Mouse (Mus musculus) lung, postnatal 0 days (tissue): ENCODE measurements around the gene Zdhhc6. TPM values are rescaled to one million over a fixed set of nuclear protein-coding genes. Genes with fewer than 3 reads are reported as not detected.

ENCODE experiments used
- ATAC-seq: fragments of 200-750 bp; cut with Nextera tagmentation; 2 replicates; pipeline ENCODE4 v1.8.0; 2017; ENCODE audit warnings: moderate library complexity
- DNase-seq: peaks from one replicate; pipeline ENCODE4 v3.0.0-alpha.2; 2016; ENCODE audit warnings: low spot score
- H3K27ac ChIP-seq: fragments of 300-500 bp; sonication (generic); 2 replicates; pipeline ENCODE4 v1.5.1; 2014; ENCODE audit warnings: antibody characterized with exemption, mild to moderate bottlenecking, low read length, mixed read lengths
- H3K27me3 ChIP-seq: fragments of 300-500 bp; sonication (generic); replicated peaks from 2 replicates; pipeline ENCODE4 v1.6.1; 2014; ENCODE audit warnings: low read length, mixed read lengths; ENCODE audit not compliant: insufficient read depth
- H3K36me3 ChIP-seq: fragments of 300-500 bp; sonication (generic); 2 replicates; pipeline ENCODE4 v1.6.1; 2014; ENCODE audit warnings: low read length, mixed read lengths; ENCODE audit not compliant: insufficient read depth
- H3K4me1 ChIP-seq: fragments of 300-500 bp; sonication (generic); 2 replicates; pipeline ENCODE4 v1.6.1; 2014; ENCODE audit warnings: antibody characterized with exemption, low read depth, low read length, mixed read lengths; ENCODE audit not compliant: insufficient read depth
- H3K4me2 ChIP-seq: fragments of 300-500 bp; sonication (generic); replicated peaks from 2 replicates; pipeline ENCODE4 v1.6.1; 2014; ENCODE audit warnings: low read depth, mild to moderate bottlenecking, low read length, moderate library complexity, mixed read lengths
- H3K4me3 ChIP-seq: fragments of 300-500 bp; sonication (generic); 2 replicates; pipeline ENCODE4 v1.5.1; 2014; ENCODE audit warnings: low read depth, low read length
- H3K9ac ChIP-seq: fragments of 300-500 bp; sonication (generic); replicated peaks from 2 replicates; pipeline ENCODE4 v1.6.1; 2014; ENCODE audit warnings: low read depth, mild to moderate bottlenecking
- H3K9me3 ChIP-seq: fragments of 300-500 bp; sonication (generic); 2 replicates; pipeline ENCODE4 v1.6.1; 2016; ENCODE audit warnings: low read length, mixed read lengths
- CTCF ChIP-seq: IDR thresholded peaks from 2 replicates; pipeline ENCODE4 v1.5.1; 2016; ENCODE audit warnings: antibody characterized with exemption, mild to moderate bottlenecking
- EP300 ChIP-seq: IDR thresholded peaks from 2 replicates; pipeline ENCODE4 v1.6.1; 2016; ENCODE audit warnings: antibody characterized with exemption, mild to moderate bottlenecking, control low read depth
- WGBS: fragments of 180-500 bp; shearing (Covaris S2); extraction: QIAGEN DNeasy Blood & Tissue Kit; methylation state at CpG from one replicate; pipeline ENCODE4 v1.1.7; 2014; 5-methylcytosine and 5-hydroxymethylcytosine counted together
- polyA plus RNA-seq: library from polyadenylated mRNA; unstranded; fragments of >200 nt; fragmentation: Nextera tagmentation; extraction: Ambion mirVana; gene quantifications from 2 replicates; pipeline ENCODE4 v1.2.1, GENCODE M21; 2015

Zdhhc6 gene
- polyA plus RNA-seq, result 69.3 and 73.2 TPM in 2 replicates

DNA sequence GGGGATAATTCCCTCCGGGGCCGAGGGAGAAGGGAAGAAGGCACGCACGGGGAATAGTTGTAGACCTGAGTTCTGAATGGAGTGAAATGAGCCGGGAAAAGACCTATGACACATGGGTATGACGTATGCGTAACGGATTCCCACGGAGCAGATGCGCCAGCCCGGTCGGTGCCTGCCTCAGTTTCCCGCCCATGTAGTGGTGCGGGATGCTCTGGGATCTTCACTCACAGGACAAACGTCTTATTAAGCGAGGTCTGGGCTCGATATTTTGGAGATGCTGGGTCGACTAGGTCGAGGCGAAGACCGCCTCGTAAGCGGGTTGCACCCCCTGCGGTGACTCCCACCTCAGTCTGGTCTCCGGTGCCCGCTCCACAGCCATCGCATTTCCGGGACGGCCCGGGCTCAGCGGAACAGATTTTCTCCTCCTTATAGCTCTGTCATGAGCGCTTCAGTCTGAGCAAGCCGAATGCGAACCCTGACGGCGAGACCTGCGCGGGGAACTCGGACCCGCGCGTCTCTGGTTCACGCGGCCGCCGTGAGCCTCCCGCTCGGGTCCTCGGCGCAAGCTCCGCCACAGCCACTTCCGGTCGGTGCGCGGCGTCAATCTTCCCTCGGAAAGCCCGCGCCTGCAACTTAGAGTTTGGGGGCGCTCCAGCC, at the start of gene Zdhhc6:
Gene Zdhhc6 (minus strand): TSS at position 581 of the 657 bp plus-strand sequence.
- Histone ChIP-seq H3K9ac (peak within 1 kb of the TSS; percentile 82), H3K4me1 (no peaks in the 10 kb centered on the region), H3K4me3 (peak within 1 kb of the TSS; percentile 88), H3K27ac (peak within 1 kb of the TSS; percentile 93), H3K9me3 (no peaks in the 10 kb centered on the region), H3K36me3 (peaks cover 10% of the 10 kb centered on the region; the same call in 1 of the 2 replicates), H3K4me2 (peak within 1 kb of the TSS; percentile 95), H3K27me3 (no peaks in the 10 kb centered on the region)
- under 1% methylated on average over 60 of the region's 60 CpGs for WGBS
- DNase-seq (no peak), ATAC-seq (peak; percentile 75)
- no peak for TF ChIP-seq EP300
- TF ChIP-seq CTCF, result no peak; the same call in 1 of the 2 replicates

- no peaks in the 10 kb centered on the region for H3K36me3 ChIP-seq
- TF ChIP-seq CTCF (no peak), EP300 (no peak)
- H3K9me3 ChIP-seq, result no peaks in the 10 kb centered on the region
- 92% methylated on average over 9 of the region's 9 CpGs for WGBS
- no peak overlapping the region for H3K9ac ChIP-seq
- no peaks in the 10 kb centered on the region; the same call in 1 of the 2 replicates for H3K4me1 ChIP-seq
- no peak overlapping the region for H3K4me3 ChIP-seq
- H3K27me3 ChIP-seq, result no peaks in the 10 kb centered on the region
- DNase-seq, result no peak
- no peak overlapping the region for H3K4me2 ChIP-seq
- no peak overlapping the region for H3K27ac ChIP-seq
- no peak for ATAC-seq
Measured at GRCm38 (mm10) chr19:55362606-55363005, 46.8 kb upstream of the Zdhhc6 start.

GRCm38 (mm10) chr19:55350673-55351378, 35.0 kb upstream of the Zdhhc6 start:
- DNase-seq (peak; percentile 58), ATAC-seq (peak; percentile 30)
- no peak overlapping the region for H3K27ac ChIP-seq
- H3K36me3 ChIP-seq, result no peaks in the 10 kb centered on the region
- H3K4me3 ChIP-seq, result no peak overlapping the region
- no peaks in the 10 kb centered on the region for H3K27me3 ChIP-seq
- H3K9me3 ChIP-seq, result no peaks in the 10 kb centered on the region
- 17% methylated on average over 9 of the region's 9 CpGs for WGBS
- no peak overlapping the region for H3K9ac ChIP-seq
- no peak overlapping the region for H3K4me2 ChIP-seq
- no peak; the same call in 1 of the 2 replicates for TF ChIP-seq EP300
- TF ChIP-seq CTCF, result no peak
- H3K4me1 ChIP-seq, result peaks cover 8% of the 10 kb centered on the region; the same call in 1 of the 2 replicates

DNA sequence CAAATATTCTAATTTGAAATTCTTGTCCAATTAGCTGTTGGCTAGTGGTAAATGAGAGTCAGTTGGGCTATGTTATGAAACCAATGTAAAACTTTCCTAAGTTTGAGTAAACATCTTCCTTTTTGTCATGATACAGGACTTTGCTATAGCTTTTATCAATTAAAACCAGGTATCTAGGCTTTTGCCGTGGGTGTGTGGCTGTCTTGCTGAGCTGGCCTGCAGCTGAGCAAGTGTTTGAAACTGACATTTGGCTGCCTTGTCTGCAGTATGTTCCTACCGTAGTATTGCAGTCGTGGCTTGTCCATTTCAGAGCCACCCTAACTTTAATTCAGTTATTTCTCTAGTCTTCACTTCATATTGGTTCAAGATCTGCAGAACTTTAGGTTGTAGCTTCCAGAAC, 32.4 kb upstream of the Zdhhc6 start:
- 80% methylated on average over 3 of the region's 3 CpGs for WGBS
- no peak for ATAC-seq

GRCm38 (mm10) chr19:55343274-55343673, 27.4 kb upstream of the Zdhhc6 start:
- no peaks in the 10 kb centered on the region for H3K4me1 ChIP-seq
- no peak for ATAC-seq
- H3K27ac ChIP-seq, result no peak overlapping the region
- no peak overlapping the region for H3K4me3 ChIP-seq
- no peak for DNase-seq
- H3K27me3 ChIP-seq, result no peaks in the 10 kb centered on the region
- H3K36me3 ChIP-seq, result no peaks in the 10 kb centered on the region
- TF ChIP-seq EP300, result no peak
- TF ChIP-seq CTCF, result no peak
- no peak overlapping the region for H3K4me2 ChIP-seq
- no peaks in the 10 kb centered on the region for H3K9me3 ChIP-seq
- H3K9ac ChIP-seq, result no peak overlapping the region
- 80% methylated on average over 9 of the region's 9 CpGs for WGBS

More for the DNA sequence above, 32.4 kb upstream of the Zdhhc6 start:
- H3K27me3 ChIP-seq, result no peaks in the 10 kb centered on the region
- DNase-seq, result no peak
- H3K4me3 ChIP-seq, result no peak overlapping the region
- no peaks in the 10 kb centered on the region for H3K36me3 ChIP-seq
- TF ChIP-seq CTCF (no peak), EP300 (no peak)
- no peak overlapping the region for H3K9ac ChIP-seq
- H3K27ac ChIP-seq, result no peak overlapping the region
- H3K9me3 ChIP-seq, result no peaks in the 10 kb centered on the region
- no peak overlapping the region for H3K4me2 ChIP-seq
- peaks cover 8% of the 10 kb centered on the region; the same call in 1 of the 2 replicates for H3K4me1 ChIP-seq

DNA sequence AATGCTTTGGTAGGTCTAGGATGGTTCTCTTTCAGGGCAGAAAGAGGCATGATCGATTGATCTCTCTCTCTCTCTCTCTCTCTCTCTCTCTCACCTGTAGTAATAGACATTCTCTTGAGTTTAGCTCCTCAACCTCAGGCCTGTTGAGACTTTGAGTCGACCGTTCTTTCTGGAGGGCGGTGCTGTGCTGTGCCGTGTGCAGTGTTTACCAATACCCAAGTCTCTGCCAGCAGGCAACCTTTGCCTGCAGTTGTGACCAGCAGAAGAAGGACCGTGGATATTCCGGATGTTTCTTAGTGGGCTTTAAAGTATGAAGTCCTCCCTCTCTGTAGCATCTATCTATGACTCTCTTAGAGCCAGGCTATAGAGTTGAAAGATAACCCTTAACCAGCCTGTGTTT, 26.6 kb upstream of the Zdhhc6 start:
- no peaks in the 10 kb centered on the region for H3K36me3 ChIP-seq
- DNase-seq, result no peak
- H3K4me2 ChIP-seq, result no peak overlapping the region
- TF ChIP-seq EP300 (no peak), CTCF (no peak)
- no peaks in the 10 kb centered on the region for H3K4me1 ChIP-seq
- H3K27me3 ChIP-seq, result no peaks in the 10 kb centered on the region
- H3K4me3 ChIP-seq, result no peak overlapping the region
- WGBS, result 79% methylated on average over 7 of the region's 7 CpGs
- H3K9me3 ChIP-seq, result no peaks in the 10 kb centered on the region
- no peak overlapping the region for H3K27ac ChIP-seq
- ATAC-seq, result no peak
- H3K9ac ChIP-seq, result no peak overlapping the region
